Mouse (Mus musculus) cerebellum, adult 11-12 months (tissue): ENCODE data around the gene Pygo2.

Source experiments
- DNase-seq: peaks from one replicate; pipeline ENCODE4 v3.0.0; 2022

Pygo2 gene

DNA sequence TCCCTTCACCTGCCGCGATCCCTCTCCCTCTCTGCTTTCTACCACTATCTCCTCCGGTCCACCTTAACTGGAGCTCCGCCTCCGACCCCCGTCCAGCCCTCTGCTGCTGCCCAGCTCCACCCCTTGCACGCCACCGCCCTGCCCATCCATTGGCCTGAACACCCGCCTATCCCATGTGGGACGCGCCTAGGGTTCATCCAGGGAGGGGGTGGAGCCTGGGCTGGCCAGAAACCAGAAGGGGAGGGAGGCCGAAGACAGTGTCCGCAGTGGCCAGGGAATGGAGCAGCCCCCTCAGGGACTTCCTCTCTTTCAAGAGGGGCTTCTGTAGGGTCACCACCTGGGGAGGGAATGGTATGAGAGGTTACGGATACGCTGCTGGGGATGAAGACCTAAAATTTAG, 36.4 kb upstream of the Pygo2 start:
- peak; percentile 99 for DNase-seq

- DNase-seq = peak; percentile 94
Observed at GRCm38 (mm10) chr3:89394006-89394893, 35.8 kb upstream of the Pygo2 start, which contains the start of gene Zbtb7b. Zbtb7b (minus strand) TSS chr3:89394776.

GRCm38 (mm10) chr3:89394894-89395256, 35.1 kb upstream of the Pygo2 start:
- peak; percentile 91 for DNase-seq

GRCm38 (mm10) chr3:89395419-89395805, 34.6 kb upstream of the Pygo2 start:
- DNase-seq = peak; percentile 71

DNA sequence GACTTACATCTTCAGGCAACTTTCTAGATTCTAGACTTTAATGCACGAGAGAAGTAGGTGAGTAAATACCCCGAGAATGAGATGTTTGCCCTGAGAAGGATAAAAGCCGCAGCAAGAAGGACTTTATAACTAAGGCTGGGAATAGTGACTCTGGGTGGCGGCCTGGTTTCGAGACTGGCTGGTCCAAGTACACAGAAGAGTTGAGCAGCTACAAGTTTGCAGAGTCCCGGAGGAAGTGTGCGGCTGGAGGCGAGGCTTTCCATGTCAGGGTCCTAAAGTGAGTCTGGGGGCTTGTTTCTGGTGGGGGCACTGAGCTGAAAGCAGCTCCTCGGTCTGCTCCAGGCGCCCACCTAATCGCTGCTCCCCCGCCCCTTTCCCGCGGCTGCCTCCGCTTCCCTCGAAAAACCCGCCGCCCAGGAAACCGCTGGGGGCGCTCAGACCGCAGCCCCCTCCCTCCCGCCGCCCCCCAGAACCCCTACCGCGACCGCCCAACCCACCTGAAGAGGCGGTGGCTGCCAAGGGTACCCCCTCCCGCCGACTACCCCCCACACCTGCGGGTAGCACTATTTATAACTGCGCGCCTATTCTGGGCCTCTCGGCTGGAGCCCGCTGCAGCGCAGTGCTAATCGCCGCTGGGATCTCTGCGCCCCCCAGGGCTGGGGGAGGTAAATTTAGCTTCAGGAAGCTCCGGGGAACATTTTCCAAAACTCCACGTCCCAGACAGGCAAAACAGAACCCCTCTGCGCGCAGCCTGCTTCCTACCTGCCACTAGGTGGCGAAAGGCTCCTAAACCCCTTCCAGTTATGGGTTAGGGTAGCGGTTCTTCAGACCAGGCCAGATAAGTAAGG, 34.0 kb upstream of the Pygo2 start:
- DNase-seq = peak; percentile 75

DNA sequence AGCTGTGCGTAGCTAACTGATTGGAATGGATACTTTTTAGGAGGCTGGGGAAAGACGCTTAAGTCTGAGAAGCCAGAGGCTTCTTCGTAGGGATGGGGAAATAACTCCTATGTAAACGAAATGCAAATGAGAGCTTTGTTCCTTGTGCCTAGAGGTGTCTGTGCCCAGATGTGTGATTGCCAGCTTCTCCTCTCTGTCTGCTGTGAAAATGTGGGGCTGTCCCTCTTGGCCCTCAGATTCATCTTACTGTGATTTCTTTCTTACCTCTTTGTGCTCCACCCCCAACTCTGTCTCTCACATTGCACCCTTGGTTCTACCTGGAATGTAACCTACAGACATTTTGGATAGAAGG, 33.4 kb upstream of the Pygo2 start:
- DNase-seq = peak; percentile 34

GRCm38 (mm10) chr3:89401329-89401728, 28.7 kb upstream of the Pygo2 start:
- DNase-seq = no peak

DNA sequence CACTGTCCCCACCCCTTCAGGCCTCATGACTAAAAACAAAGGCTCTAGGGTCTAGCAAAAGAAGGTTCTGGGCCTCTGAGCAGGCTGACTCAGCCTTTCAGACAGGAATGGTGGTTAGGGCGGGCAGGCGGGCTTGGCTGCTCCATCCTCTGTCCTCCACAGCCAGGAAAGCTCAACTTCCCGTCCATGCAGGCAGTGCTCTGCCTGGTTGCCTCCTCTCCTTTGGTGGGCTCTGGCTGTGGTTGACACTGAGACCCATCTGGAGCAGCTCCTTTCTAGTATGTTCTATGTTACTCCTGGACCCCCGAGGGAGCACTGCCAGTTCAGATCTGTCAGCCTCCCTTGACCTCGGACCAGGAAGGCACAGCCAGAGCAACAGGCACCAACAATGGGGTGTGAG, 27.3 kb upstream of the Pygo2 start, which contains the start of gene Lenep:
Lenep (minus strand) TSS at position 101 of the 400 bp plus-strand sequence.
- no peak for DNase-seq

GRCm38 (mm10) chr3:89406887-89407286, 23.1 kb upstream of the Pygo2 start:
- DNase-seq = no peak

DNA sequence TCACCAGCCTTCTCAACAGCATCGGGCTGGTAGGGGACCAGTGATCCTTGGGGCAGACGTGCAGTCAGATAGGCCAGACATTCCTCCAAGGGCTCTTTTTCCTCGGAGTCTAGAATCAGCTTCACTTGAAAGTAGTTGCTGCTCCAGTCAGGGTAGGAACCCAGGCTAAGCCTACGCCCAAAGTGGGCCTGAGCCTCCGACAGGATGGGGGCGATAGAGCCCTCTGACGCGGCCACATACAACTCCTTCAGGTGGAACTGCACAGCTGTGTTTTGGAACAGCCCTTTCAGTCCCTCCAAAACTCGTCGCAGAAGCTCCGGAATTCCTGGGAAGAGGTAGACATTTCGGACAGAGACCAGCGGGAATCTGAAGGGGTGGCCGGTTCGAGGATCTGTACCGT, 21.6 kb upstream of the Pygo2 start:
- no peak for DNase-seq

- no peak for DNase-seq
Observed at GRCm38 (mm10) chr3:89409701-89410100, 20.3 kb upstream of the Pygo2 start.

DNA sequence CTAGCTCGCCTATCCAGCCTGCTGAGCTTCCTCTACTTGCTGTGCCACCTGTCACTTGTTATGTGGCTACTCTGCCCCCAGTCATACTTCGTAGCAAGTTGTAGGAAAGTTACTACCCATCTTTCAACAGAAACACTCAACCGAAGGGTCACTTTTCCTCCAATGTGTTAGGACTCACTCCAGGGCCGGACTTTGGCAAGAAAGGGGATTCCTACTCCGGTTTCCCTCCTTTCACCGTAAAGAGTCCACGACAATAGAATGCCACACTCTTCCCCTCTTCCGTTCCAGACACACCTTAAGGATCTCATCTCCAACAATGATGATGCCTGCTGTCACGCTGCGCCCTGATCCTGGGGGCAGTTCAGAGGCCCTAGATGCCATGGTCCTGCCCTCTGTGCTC, 19.1 kb upstream of the Pygo2 start:
- DNase-seq = no peak

DNA sequence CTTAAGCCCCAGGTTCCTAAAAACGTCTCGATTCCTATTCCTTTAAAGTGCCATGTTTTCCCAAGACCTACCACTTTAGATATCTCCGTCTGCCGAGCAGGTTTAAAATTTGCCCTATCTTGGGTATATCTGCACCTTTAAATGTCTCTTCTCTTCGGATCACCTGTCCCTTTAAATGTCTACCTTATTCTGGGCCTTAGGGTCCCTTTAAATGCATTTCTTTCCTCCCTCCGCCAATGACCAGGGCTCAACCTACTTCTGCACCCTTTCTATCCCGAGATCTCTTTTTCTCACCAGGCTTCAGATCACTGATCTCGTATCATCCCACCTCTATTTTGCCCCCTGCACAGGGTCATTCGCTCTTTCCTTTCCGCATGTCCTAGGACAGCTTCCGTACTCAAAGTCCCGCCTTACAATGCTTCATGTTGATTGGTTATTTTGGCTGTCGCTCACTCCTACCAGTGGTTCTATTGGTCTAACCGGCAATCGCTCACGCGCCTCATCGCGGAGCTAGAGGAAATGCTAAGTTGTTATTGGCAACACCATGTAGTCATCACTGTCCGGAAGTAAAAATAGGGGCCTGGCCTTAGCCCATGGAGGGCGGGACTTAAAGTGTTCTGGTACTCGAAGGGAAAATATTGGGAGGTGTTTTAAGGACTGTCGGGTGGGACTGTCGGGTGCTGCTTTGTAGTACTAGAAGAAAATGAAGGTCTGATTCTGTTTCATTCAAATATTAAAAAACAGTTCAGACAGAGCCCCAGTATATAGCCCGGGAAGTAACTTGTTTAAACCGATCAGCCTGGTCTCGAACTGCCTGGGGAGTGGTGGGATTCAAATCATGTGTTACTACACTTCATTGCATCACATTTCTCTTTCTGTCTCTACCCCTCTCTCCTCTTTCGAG, 18.3 kb upstream of the Pygo2 start, which contains the start of gene Flad1:
Flad1 (minus strand) TSS at position 381 of the 904 bp plus-strand sequence.
- peak; percentile 99 for DNase-seq

DNA sequence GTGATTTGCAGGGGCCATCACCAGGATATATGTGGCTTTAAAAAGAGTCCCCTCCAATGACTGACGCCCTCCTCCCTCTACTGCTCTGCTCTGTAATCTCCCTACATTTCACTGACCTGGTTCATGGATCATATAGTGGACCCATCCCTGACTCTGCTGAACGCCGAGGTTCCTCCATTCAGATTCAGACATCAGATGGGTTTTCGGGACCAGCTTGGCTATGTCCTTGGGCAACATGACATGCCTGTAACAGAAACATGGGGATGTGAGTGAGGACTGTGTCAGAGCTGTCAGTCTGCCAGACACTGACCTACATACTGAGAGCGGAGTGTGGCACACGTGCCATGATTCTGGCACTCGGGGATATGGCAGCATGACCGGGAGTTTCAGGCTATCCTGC, 13.9 kb upstream of the Pygo2 start:
- no peak for DNase-seq

DNA sequence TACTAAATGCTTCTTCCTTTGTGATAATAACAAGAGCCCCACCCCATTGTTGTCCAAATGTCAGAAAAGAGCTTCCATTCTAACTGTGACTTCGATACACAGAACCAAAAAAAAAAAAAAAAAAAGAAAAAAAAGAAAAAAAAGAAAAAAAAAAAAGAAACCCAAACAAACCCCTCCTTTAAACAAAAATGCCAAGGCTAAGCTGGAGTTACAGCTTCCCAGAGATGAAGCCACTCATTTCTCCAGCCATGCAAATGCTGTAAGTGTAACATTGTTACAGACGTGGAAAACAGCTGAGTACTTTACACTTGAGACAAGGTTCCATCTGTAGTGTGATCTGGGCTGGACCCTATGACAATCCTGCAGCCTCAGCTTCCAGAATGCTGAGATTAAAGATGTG, 12.9 kb upstream of the Pygo2 start:
- DNase-seq = no peak

GRCm38 (mm10) chr3:89417840-89418169, 12.2 kb upstream of the Pygo2 start:
- DNase-seq = no peak

DNA sequence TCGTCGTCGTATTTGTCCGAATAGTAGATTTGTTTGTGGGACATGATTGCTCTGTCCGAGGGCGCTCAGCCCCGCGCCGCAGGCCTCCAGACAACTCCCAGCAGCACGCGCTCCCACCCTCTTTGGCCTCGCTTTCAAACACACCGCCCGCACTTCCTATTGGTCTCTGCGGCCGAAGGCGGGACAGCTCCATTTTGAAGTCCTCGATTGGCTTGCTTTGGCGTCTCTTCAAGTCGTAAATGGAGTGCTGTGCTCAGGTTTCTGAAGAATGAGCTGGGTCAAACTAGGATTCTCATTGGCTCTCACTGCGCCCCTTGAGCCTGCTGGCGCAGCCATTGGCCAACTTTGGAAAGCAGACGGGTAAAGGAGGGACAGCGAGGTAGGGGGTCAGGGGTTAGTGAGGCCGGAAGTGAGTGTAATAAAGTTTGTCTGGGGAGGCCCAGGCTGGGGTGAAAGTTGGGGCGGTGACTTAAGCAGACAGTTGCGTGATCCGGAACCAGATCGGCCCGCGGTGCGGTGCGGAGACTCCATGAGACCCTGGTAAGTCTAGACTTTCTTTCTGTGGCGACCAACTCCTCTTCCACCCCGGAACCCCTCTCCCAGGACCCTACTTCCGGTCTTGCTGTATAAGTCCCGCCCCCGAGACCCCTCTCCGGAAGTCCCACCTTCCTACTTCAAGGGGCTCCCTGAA, 11.7 kb upstream of the Pygo2 start, which contains the start of the genes Cks1b and Shc1:
Cks1b (minus strand) TSS at position 214 of the 691 bp plus-strand sequence.
Shc1 (plus strand) TSS at position 274 of the 691 bp plus-strand sequence.
- peak; percentile 93 for DNase-seq

DNA sequence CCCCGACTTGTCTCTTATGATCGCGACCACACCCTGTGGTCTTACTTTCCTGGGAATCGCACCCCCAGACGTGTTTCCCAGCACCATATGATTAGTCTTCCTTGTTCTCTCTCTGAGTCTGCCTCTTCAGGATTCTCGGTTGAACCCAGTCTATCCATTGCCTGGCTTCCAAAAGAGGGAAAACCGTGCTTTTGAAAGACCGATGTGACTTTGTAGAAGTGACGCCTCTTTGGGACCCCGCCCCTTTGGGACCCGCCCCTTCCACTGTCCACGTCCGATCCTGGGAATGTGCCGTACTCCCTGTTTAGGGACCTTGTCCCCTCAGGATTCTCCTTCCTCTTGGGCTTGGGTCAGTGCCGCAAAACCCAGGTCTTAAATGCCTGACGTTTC, 11.2 kb upstream of the Pygo2 start:
- no peak for DNase-seq

GRCm38 (mm10) chr3:89419571-89419970, 10.4 kb upstream of the Pygo2 start:
- peak; percentile 40 for DNase-seq

DNA sequence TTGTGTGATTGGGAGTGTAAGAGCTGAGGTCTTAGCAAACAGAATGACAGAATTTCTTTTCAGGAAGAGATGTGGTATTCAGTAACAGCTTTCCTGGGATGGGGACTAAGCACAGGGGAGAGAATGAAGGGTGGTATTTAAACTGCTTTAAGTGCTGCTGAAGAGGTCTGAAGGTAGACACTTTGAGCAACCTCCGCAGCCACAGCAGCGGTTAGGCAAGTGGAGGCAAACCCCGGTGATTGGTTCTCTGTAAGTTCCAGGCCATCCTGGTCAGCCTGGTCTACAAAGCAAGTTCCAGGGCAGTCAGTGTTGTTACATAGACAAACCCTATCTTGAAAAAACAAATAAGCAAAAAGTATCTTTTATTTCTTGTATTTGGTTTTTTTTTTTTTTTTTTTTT, 10.0 kb upstream of the Pygo2 start:
- peak; percentile 7 for DNase-seq

DNA sequence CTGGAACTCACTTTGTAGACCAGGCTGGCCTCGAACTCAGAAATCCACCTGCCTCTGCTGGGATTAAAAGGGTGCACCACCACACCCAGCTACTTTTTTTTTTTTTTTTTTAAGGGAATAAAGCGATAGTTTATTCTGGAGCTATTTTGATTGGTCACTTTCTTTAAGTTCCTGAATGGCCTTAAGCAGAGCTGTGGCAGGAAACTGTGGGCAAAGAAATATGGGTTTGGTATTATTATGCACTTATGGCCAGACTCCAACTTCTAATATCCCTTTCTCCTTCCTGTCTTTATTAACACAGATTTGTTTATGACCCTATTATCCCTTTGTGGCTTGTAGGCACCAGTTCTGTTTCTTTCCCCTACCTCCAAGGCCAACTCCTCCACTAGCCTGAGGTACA, 9.6 kb upstream of the Pygo2 start:
- no peak for DNase-seq
